Mouse (Mus musculus) liver, embryonic 11.5 days (tissue): ENCODE data around the gene Trim60. TPM values are rescaled to one million over a fixed set of nuclear protein-coding genes. Genes with fewer than 3 reads are reported as not detected.
"Not testable (repeated sequence)": the region's sequence is repeated elsewhere in the genome, so short reads cannot be mapped to it uniquely, and the experiment has no call there.

ENCODE experiments used
- ATAC-seq: fragments of 200-750 bp; cut with Nextera tagmentation; replicated peaks from 2 replicates; pipeline ENCODE4 v1.8.0; 2017; ENCODE audit warnings: moderate number of reproducible peaks, mild to moderate bottlenecking, moderate TSS enrichment, moderate library complexity; ENCODE audit not compliant: low FRiP score
- DNase-seq: peaks from one replicate; pipeline ENCODE4 v3.0.0-alpha.2; 2017; ENCODE audit warnings: low spot score
- H3K27ac ChIP-seq: fragments of 300-500 bp; sonication (generic); 2 replicates; pipeline ENCODE4 v1.5.1; 2014; ENCODE audit warnings: mild to moderate bottlenecking, low read depth, low read length, control low read depth
- H3K27me3 ChIP-seq: fragments of 300-500 bp; sonication (generic); replicated peaks from 2 replicates; pipeline ENCODE4 v1.6.1; 2014; ENCODE audit warnings: low read length, mixed read lengths; ENCODE audit not compliant: control insufficient read depth, insufficient read depth
- H3K36me3 ChIP-seq: fragments of 300-500 bp; sonication (generic); 2 replicates; pipeline ENCODE4 v1.6.1; 2014; ENCODE audit warnings: mild to moderate bottlenecking, low read length, moderate library complexity, mixed read lengths; ENCODE audit not compliant: control insufficient read depth, insufficient read depth
- H3K4me1 ChIP-seq: fragments of 300-500 bp; sonication (generic); replicated peaks from 2 replicates; pipeline ENCODE4 v1.6.1; 2014; ENCODE audit warnings: low read length, mixed read lengths; ENCODE audit not compliant: control insufficient read depth, insufficient read depth
- H3K4me2 ChIP-seq: fragments of 300-500 bp; sonication (generic); 2 replicates; pipeline ENCODE4 v1.6.1; 2014; ENCODE audit warnings: mild to moderate bottlenecking, control low read depth, moderate library complexity
- H3K4me3 ChIP-seq: fragments of 300-500 bp; sonication (generic); 2 replicates; pipeline ENCODE4 v1.5.1; 2014; ENCODE audit warnings: low read depth, low read length, control low read depth
- H3K9ac ChIP-seq: fragments of 300-500 bp; sonication (generic); 2 replicates; pipeline ENCODE4 v1.6.1; 2014; ENCODE audit warnings: low read depth, low read length, control low read depth
- H3K9me3 ChIP-seq: fragments of 300-500 bp; sonication (generic); 2 replicates; pipeline ENCODE4 v1.6.1; 2016; ENCODE audit warnings: low read length, inconsistent platforms, mixed read lengths; ENCODE audit not compliant: control insufficient read depth
- WGBS: fragments of 180-500 bp; shearing (Covaris S2); extraction: QIAGEN DNeasy Blood & Tissue Kit; methylation state at CpG from one replicate; pipeline ENCODE4 v1.1.7; 2014; 5-methylcytosine and 5-hydroxymethylcytosine counted together
- polyA plus RNA-seq: library from polyadenylated mRNA; unstranded; fragments of >200 nt; fragmentation: Nextera tagmentation; extraction: Ambion mirVana; gene quantifications from 2 replicates; pipeline ENCODE4 v1.2.1, GENCODE M21; 2014

Trim60 gene
- polyA plus RNA-seq, 1 experiment from 2014 or later = not detected

GRCm38 (mm10) chr8:65028959-65029686 lies 10.7 kb upstream of the Trim60 start:
- DNase-seq = no peak
- no peak overlapping the region for H3K27ac ChIP-seq
- no peaks in the 10 kb centered on the region for H3K9me3 ChIP-seq
- ATAC-seq = no peak
- H3K9ac ChIP-seq = no peak overlapping the region
- no peak overlapping the region for H3K4me2 ChIP-seq
- H3K36me3 ChIP-seq = no peaks in the 10 kb centered on the region
- no peaks in the 10 kb centered on the region for H3K4me1 ChIP-seq
- no peaks in the 10 kb centered on the region for H3K27me3 ChIP-seq
- 85% methylated on average over 12 of the region's 12 CpGs for WGBS
- H3K4me3 ChIP-seq = no peak overlapping the region

DNA sequence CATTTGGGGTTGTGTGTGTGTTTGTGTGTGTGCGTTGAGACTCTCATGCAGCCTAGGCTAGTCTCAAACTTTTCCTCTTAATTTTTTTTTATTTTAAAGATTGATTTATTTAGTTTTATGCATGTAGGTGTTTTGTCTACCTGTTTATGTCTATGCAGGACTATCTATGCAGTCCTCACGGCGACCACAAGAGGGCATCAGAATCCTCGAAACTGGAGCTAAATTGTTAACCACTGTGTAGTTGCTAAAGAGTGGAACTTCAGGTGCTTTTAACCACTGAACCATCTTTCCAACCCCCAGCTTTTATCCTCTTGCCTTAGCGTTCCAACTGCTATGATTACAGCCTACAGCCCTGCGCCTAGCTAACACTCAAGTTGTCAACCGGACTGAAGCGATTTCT lies 4.1 kb upstream of the Trim60 start:
- H3K9me3 ChIP-seq = no peaks in the 10 kb centered on the region
- H3K36me3 ChIP-seq = no peaks in the 10 kb centered on the region
- H3K27me3 ChIP-seq = no peaks in the 10 kb centered on the region
- ATAC-seq (no peak; the same call in 1 of the 2 replicates), DNase-seq (no peak)
- no peaks in the 10 kb centered on the region for H3K4me1 ChIP-seq
- H3K9ac ChIP-seq = no peak overlapping the region
- H3K27ac ChIP-seq = no peak overlapping the region
- no peak overlapping the region for H3K4me2 ChIP-seq
- WGBS = 48% methylated on average over 8 of the region's 8 CpGs
- H3K4me3 ChIP-seq = no peak overlapping the region

GRCm38 (mm10) chr8:65007616-65008015 lies 10.8 kb downstream of the Trim60 start:
- H3K27me3 ChIP-seq, H3K27ac ChIP-seq, H3K36me3 ChIP-seq, H3K9me3 ChIP-seq, DNase-seq, H3K9ac ChIP-seq, H3K4me1 ChIP-seq, ATAC-seq, H3K4me2 ChIP-seq, H3K4me3 ChIP-seq: not testable (repeated sequence)
- 75% methylated on average over 6 of the region's 6 CpGs for WGBS

DNA sequence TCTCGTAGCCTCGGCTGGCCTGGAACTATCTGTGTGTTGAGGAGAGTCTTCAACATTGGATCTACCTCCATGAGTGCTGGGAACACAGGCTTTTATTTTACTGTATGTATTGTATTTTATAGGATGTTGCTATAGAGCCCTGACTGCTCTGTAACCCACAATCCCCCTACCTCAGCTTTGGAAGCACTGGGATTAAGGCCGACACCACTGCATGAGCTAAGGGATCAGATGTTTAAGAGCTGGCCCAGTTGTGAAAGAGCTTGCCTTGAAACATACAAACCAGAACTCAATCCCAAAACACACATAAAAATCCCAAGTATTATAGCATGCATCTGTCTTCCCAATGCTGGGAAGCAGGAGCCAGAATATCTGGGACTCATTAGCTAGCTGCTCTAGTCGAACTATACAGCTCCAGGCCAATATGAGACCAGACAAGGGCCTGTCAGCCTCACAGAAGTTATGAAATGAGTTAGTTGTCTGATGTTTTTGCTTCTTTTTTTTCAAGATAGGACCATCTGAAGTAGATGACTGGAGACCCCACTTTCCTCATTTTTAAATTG lies 19.5 kb downstream of the Trim60 start:
- no peaks in the 10 kb centered on the region for H3K27me3 ChIP-seq
- DNase-seq = no peak
- H3K4me3 ChIP-seq = no peak overlapping the region
- H3K4me2 ChIP-seq = no peak overlapping the region
- 83% methylated on average over 4 of the region's 4 CpGs for WGBS
- H3K4me1 ChIP-seq = no peaks in the 10 kb centered on the region
- no peaks in the 10 kb centered on the region for H3K9me3 ChIP-seq
- no peak for ATAC-seq
- H3K9ac ChIP-seq = no peak overlapping the region
- no peaks in the 10 kb centered on the region for H3K36me3 ChIP-seq
- no peak overlapping the region for H3K27ac ChIP-seq

DNA sequence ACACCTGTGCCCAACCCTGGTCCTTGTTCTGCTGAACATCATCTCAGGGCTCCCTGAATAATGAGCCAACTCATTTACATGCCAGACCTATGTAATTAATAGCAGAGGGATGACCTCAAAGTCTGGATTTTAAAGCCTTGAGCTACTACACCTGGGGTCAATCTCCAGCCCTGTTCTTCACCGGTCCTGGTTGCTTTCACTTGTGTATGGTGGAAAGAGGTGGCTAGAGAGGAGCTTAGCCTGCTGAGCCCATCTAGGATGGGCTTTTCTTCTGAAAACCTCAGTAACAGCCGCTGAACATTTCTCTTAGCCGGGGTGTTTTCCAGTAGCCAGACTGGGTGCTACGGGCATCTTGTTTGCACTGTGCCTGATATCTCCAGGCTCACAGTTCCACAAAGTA lies 30.7 kb downstream of the Trim60 start, which contains the start of gene Trim75:
Gene Trim75, minus strand, starts transcription at position 101 of the 400 bp plus-strand sequence.
- Histone ChIP-seq H3K9me3 (no peaks in the 10 kb centered on the region), H3K4me2 (no peak within 1 kb of the TSS), H3K4me3 (no peak within 1 kb of the TSS), H3K27me3 (no peaks in the 10 kb centered on the region), H3K36me3 (no peaks in the 10 kb centered on the region), H3K27ac (no peak within 1 kb of the TSS), H3K9ac (no peak within 1 kb of the TSS), H3K4me1 (no peaks in the 10 kb centered on the region)
- WGBS = 76% methylated on average over 4 of the region's 4 CpGs
- DNase-seq (no peak), ATAC-seq (no peak)

DNA sequence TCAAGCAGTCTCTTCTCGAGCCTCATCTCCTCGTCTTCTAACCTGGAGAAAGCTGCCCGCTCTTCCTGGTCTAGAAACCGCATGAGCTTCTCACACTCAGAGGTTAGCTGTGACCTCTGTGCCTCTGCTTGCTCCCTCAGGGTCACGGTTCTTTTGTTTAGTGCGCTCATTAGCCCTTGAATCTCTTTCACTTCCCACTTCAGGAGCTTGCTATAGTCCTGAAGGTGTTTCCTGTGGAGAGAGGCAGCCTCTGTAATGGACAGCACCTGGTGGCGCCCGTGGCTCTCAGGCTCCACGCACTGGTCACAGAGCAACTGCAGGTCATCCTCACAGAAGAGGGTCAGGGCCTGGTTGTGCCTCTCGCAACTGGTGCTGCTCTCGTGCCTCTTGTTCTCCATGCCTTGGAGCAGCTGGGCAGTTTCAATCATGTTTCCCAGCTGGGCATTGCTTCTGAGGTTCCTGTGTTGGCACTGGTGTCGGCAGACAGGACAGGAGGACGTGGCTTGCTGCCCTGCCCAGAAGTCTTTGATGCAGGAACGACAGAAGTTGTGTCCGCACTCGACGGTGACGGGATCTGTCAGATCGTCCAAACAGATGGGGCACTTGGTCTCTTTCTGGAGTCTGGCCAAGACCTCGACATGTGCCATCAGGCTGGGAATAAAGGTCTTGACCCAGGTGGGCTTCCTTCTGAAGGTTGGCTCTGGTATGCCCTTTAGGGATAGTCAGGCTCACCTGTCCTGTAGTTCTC lies 35.1 kb downstream of the Trim60 start:
- Histone ChIP-seq H3K4me3 (no peak overlapping the region), H3K27me3 (no peaks in the 10 kb centered on the region), H3K27ac (no peak overlapping the region), H3K36me3 (no peaks in the 10 kb centered on the region), H3K4me2 (no peak overlapping the region), H3K9ac (no peak overlapping the region), H3K4me1 (no peaks in the 10 kb centered on the region), H3K9me3 (no peaks in the 10 kb centered on the region)
- no peak for DNase-seq
- WGBS = 78% methylated on average over 20 of the region's 20 CpGs
- ATAC-seq = no peak

DNA sequence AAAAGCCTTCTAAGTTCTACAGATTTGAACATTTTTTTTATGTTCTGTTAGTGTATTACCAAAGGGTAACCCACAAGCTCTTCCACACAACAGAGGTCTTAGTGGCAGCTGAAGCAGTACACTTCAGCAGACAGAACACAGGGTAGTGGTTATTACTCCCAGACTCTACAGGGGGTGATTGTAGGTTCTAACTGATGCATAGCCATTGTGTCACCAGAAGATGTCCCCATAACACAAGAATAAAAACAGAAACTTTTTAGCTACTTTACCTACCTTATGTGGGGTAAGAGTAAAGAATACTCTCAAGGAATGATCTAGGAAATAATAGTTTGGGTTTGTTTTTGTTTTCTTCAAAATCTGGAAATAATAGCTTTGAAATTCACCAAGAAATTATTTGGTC lies 55.5 kb downstream of the Trim60 start:
- Histone ChIP-seq H3K27ac (no peak overlapping the region), H3K9ac (no peak overlapping the region), H3K9me3 (no peaks in the 10 kb centered on the region), H3K4me2 (no peak overlapping the region), H3K4me1 (no peaks in the 10 kb centered on the region), H3K27me3 (no peaks in the 10 kb centered on the region), H3K4me3 (no peak overlapping the region), H3K36me3 (no peaks in the 10 kb centered on the region; the same call in 1 of the 2 replicates)
- ATAC-seq (no peak), DNase-seq (no peak)

DNA sequence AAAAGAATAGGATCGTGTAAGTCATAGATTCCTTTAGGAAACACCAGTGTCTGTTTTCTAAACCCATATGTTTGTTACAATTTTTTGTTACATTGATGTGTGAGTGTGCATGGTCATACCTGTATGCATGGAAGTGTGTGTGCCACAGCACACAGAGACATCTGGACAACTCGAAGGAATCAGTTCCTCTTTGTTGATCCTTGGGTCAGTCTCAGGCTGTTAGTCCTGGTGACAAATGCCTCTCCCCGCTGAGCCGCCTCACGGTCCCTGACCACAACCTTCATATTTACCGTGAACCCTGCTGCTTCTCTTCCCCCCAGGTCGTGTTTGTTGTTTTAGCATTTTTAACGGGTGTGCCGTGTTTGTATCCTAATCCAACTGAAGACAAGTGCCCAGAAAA lies 59.4 kb downstream of the Trim60 start:
- no peaks in the 10 kb centered on the region for H3K27me3 ChIP-seq
- WGBS = 84% methylated on average over 9 of the region's 9 CpGs
- ATAC-seq (no peak), DNase-seq (no peak)
- H3K36me3 ChIP-seq = no peaks in the 10 kb centered on the region
- H3K9me3 ChIP-seq = no peaks in the 10 kb centered on the region
- H3K4me3 ChIP-seq = no peak overlapping the region
- no peaks in the 10 kb centered on the region for H3K4me1 ChIP-seq
- H3K9ac ChIP-seq = no peak overlapping the region
- no peak overlapping the region for H3K4me2 ChIP-seq
- no peak overlapping the region for H3K27ac ChIP-seq
